Mouse (Mus musculus) MEL (cell line): ENCODE results near the gene Kat8.

Source experiments
- BHLHE40 ChIP-seq: IDR thresholded peaks from 2 replicates; pipeline ENCODE4 v1.6.1; 2012; ENCODE audit warnings: low read depth, mild to moderate bottlenecking, inconsistent platforms, low read length, improper control_type of control experiment, borderline replicate concordance
- CTCF ChIP-seq, 3 experiments: IDR thresholded peaks in 2 of 3; conservative IDR thresholded peaks in 1 of 3; 2 replicates each; pipeline ENCODE4 v1.5.1; 2011 to 2012; ENCODE audit warnings: low read length in 3 of 3, low read depth in 2 of 3, mild to moderate bottlenecking in 2 of 3, improper control_type of control experiment in 1 of 3, inconsistent platforms in 1 of 3, mixed read lengths in 1 of 3, moderate library complexity in 1 of 3; ENCODE audit not compliant: control insufficient read depth in 1 of 3, insufficient read depth in 1 of 3, poor library complexity in 1 of 3, severe bottlenecking in 1 of 3
- EP300 ChIP-seq, 2 experiments: IDR thresholded peaks; 2 replicates each; pipeline ENCODE4 v1.6.1; 2011; ENCODE audit warnings: improper control_type of control experiment in 2 of 2, low read length in 2 of 2, low read depth in 1 of 2, mild to moderate bottlenecking in 1 of 2
- MAFK ChIP-seq: IDR thresholded peaks from 2 replicates; pipeline ENCODE4 v1.6.1; 2011; ENCODE audit warnings: low read depth, mild to moderate bottlenecking, low read length, improper control_type of control experiment, borderline replicate concordance
- MAZ ChIP-seq: IDR thresholded peaks from 2 replicates; pipeline ENCODE4 v1.6.1; 2012; ENCODE audit warnings: low read depth, mild to moderate bottlenecking, inconsistent platforms, low read length, improper control_type of control experiment
- POLR2A ChIP-seq, 2 experiments: IDR thresholded peaks; 2 replicates each; pipeline ENCODE4 v1.6.1; 2011 to 2012; ENCODE audit warnings: low read length in 2 of 2, mild to moderate bottlenecking in 2 of 2, control low read depth in 1 of 2, improper control_type of control experiment in 1 of 2, low read depth in 1 of 2, moderate library complexity in 1 of 2; ENCODE audit not compliant: control insufficient read depth in 1 of 2, insufficient read depth in 1 of 2, poor library complexity in 1 of 2
- POLR2AphosphoS2 ChIP-seq: IDR thresholded peaks from 2 replicates; pipeline ENCODE4 v1.6.1; 2011; ENCODE audit warnings: low read length, improper control_type of control experiment
- POLR2AphosphoS5 ChIP-seq: IDR thresholded peaks from 2 replicates; pipeline ENCODE4 v1.6.1; 2012; ENCODE audit warnings: low read depth, borderline replicate concordance, mild to moderate bottlenecking, inconsistent platforms, low read length, moderate library complexity, mixed read lengths
- TCF12 ChIP-seq: IDR thresholded peaks from 2 replicates; pipeline ENCODE4 v1.6.1; 2014; ENCODE audit warnings: low read depth, mild to moderate bottlenecking, inconsistent platforms, low read length, improper control_type of control experiment, moderate library complexity
- ZKSCAN1 ChIP-seq: IDR thresholded peaks from 2 replicates; pipeline ENCODE4 v1.6.1; 2012; ENCODE audit warnings: low read depth, mild to moderate bottlenecking, inconsistent platforms, low read length, improper control_type of control experiment, moderate library complexity

- TF ChIP-seq MAFK (no peak), TCF12 (peak; percentile 80), EP300 (IDR thresholded peaks at IDR 0.05; ENCODE audit: low read depth in 1 of 2, low read length in 2 of 2) (peak; percentile 28 to 35; a peak in 2 of 4 replicates), CTCF (IDR thresholded peaks at IDR 0.05 in 2 of 3, conservative IDR thresholded peaks at IDR 0.05 in 1 of 3; ENCODE audit: control insufficient read depth in 1 of 3, insufficient read depth in 1 of 3, low read depth in 2 of 3, low read length in 3 of 3, poor library complexity in 1 of 3, severe bottlenecking in 1 of 3) (peak; percentile 78 to 97 (median 95)), BHLHE40 (no peak), POLR2AphosphoS5 (no peak), POLR2A (IDR thresholded peaks at IDR 0.05; ENCODE audit: control insufficient read depth in 1 of 2, insufficient read depth in 1 of 2, low read depth in 1 of 2, low read length in 2 of 2, poor library complexity in 1 of 2) (peak; percentile 50 to 83; a peak in 3 of 4 replicates), ZKSCAN1 (no peak), POLR2AphosphoS2 (peak; percentile 55), MAZ (no peak)
These were observed 22.9 kb downstream of the Kat8 start for GRCm38 (mm10) chr7:127935028-127935722.
